Comparison of ENCODE assay signal across 27 mouse cellular contexts in the genomic region with DNA sequence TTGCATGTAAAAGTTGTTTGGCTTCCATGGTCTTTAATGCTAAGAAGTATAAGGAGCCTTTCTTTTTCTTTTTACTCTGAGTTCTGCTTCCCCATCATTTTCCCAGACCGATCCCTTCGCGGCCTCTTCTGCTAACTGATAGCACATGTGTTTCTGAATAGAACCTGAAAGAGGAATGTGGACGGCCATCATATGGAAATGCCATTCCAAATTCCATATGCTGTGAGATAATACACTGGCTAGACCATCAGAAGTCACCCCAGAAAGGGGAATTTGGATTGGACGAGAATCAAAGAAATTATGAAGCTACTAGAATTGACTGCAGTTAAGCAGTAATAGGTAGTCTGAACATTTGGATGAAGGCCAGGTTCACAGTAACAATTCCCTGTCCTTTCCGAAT.
DNase-seq lines count a peak whose midpoint lies in the region; ATAC-seq lines count a peak whose summit lies in the region.
"Had no signal": no experiment of that assay in that cellular context is flagged by ENCODE, and none has a peak within 500 bp of the region (broad histone marks: within the 10 kb centered on the region; RNA-seq: fewer than 3 reads in every experiment).

No protein-coding gene starts in this region.

- no peak for ATAC-seq in heart, embryonic 13.5 days (ENCODE audit: extremely low read depth, insufficient number of reproducible peaks, low FRiP score, low TSS enrichment)
- ATAC-seq in embryonic facial prominence, embryonic 13.5 days (ENCODE audit: insufficient number of reproducible peaks, insufficient read depth, low FRiP score, low TSS enrichment, low read depth): no peak
- ATAC-seq in limb, embryonic 13.5 days (ENCODE audit: low FRiP score, low read depth): peak; percentile 83; the same call in 1 of the 2 replicates
- ATAC-seq in kidney, embryonic 14.5 days (ENCODE audit: low FRiP score, low TSS enrichment): no peak
- ATAC-seq: liver, postnatal 0 days; Patski had no signal

- H3K4me3 ChIP-seq in heart, embryonic 13.5 days: no peak overlapping the region
- H3K4me3 ChIP-seq in embryonic facial prominence, embryonic 13.5 days: no peak overlapping the region
- H3K4me3 ChIP-seq in limb, embryonic 13.5 days: no peak overlapping the region
- H3K4me3 ChIP-seq in kidney, embryonic 14.5 days (ENCODE audit: low read length): no peak overlapping the region
- H3K4me3 ChIP-seq: heart, embryonic 12.5 days; hindbrain, embryonic 15.5 days; layer of hippocampus, adult 2 months; midbrain, embryonic 12.5 days; neural tube, embryonic 15.5 days had no signal

- H3K9me3 ChIP-seq in heart, embryonic 13.5 days: no peaks in the 10 kb centered on the region
- no peaks in the 10 kb centered on the region for H3K9me3 ChIP-seq in embryonic facial prominence, embryonic 13.5 days
- no peaks in the 10 kb centered on the region for H3K9me3 ChIP-seq in limb, embryonic 13.5 days
- H3K9me3 ChIP-seq in kidney, embryonic 14.5 days (ENCODE audit: control insufficient read depth, low read length): no peaks in the 10 kb centered on the region
- H3K9me3 ChIP-seq: heart, embryonic 12.5 days; hindbrain, embryonic 15.5 days; midbrain, embryonic 12.5 days; neural tube, embryonic 15.5 days had no signal

- H3K9ac ChIP-seq in heart, embryonic 13.5 days: no peak overlapping the region
- no peak overlapping the region for H3K9ac ChIP-seq in embryonic facial prominence, embryonic 13.5 days
- H3K9ac ChIP-seq in limb, embryonic 13.5 days: no peak overlapping the region
- H3K9ac ChIP-seq in kidney, embryonic 14.5 days (ENCODE audit: low read depth, low read length): no peak overlapping the region
- H3K9ac ChIP-seq: heart, embryonic 12.5 days; hindbrain, embryonic 15.5 days; liver, postnatal 0 days; midbrain, embryonic 12.5 days; neural tube, embryonic 15.5 days had no signal

- peak overlapping the region; percentile 15 for H3K4me2 ChIP-seq in heart, embryonic 13.5 days
- H3K4me2 ChIP-seq in embryonic facial prominence, embryonic 13.5 days: no peak overlapping the region
- H3K4me2 ChIP-seq in limb, embryonic 13.5 days (replicated peaks): no peak overlapping the region
- no peak overlapping the region for H3K4me2 ChIP-seq in kidney, embryonic 14.5 days (replicated peaks; ENCODE audit: low read depth, low read length)
- H3K4me2 ChIP-seq: heart, embryonic 12.5 days; hindbrain, embryonic 15.5 days; liver, embryonic 11.5 days; midbrain, embryonic 12.5 days; neural tube, embryonic 15.5 days had no signal

- H3K4me1 ChIP-seq in heart, embryonic 13.5 days: peaks cover 20% of the 10 kb centered on the region
- peaks cover 12% of the 10 kb centered on the region for H3K4me1 ChIP-seq in embryonic facial prominence, embryonic 13.5 days
- peaks cover 9% of the 10 kb centered on the region for H3K4me1 ChIP-seq in limb, embryonic 13.5 days
- no peaks in the 10 kb centered on the region for H3K4me1 ChIP-seq in kidney, embryonic 14.5 days (ENCODE audit: control insufficient read depth, insufficient read depth, low read length)
- H3K4me1 ChIP-seq: hindbrain, embryonic 15.5 days; midbrain, embryonic 12.5 days; neural tube, embryonic 15.5 days had no signal

- whole genome bisulfite sequencing in heart, embryonic 13.5 days: 26% methylated on average over 6 of the region's 6 CpGs
- 32% methylated on average over 6 of the region's 6 CpGs for WGBS in embryonic facial prominence, embryonic 13.5 days
- WGBS in limb, embryonic 13.5 days: 40% methylated on average over 6 of the region's 6 CpGs
- 92% methylated on average over 6 of the region's 6 CpGs for WGBS in kidney, embryonic 14.5 days

- H3K27me3 ChIP-seq in heart, embryonic 13.5 days (replicated peaks): no peaks in the 10 kb centered on the region
- H3K27me3 ChIP-seq in embryonic facial prominence, embryonic 13.5 days: no peaks in the 10 kb centered on the region
- H3K27me3 ChIP-seq in limb, embryonic 13.5 days: no peaks in the 10 kb centered on the region
- no peaks in the 10 kb centered on the region for H3K27me3 ChIP-seq in kidney, embryonic 14.5 days (ENCODE audit: control insufficient read depth, insufficient read depth, low read length)
- H3K27me3 ChIP-seq: heart, embryonic 12.5 days; hindbrain, embryonic 15.5 days; midbrain, embryonic 12.5 days; neural tube, embryonic 15.5 days; Patski had no signal

- DNase-seq in heart, adult 9 months (ENCODE audit: low spot score in 2 of 2): no peak
- peak; percentile 49 for DNase-seq in embryo, embryonic 11 days
- no peak for DNase-seq in kidney, adult 18-20 months
- no peak for DNase-seq in gastrocnemius, adult 18-20 months (ENCODE audit: low spot score)
- DNase-seq: adrenal gland, adult 2 months; cerebellum, adult 11 months; cerebellum, adult 9-11 months; gastrocnemius, postnatal 10 days; heart, postnatal 4 days; kidney, adult 8-10 months; kidney, postnatal 25 days; liver, postnatal 0 days; lung, postnatal 14 days; right cerebral cortex, adult 18-20 months; thymus, adult 2 months had no signal

- H3K36me3 ChIP-seq in heart, embryonic 13.5 days: no peaks in the 10 kb centered on the region
- H3K36me3 ChIP-seq in embryonic facial prominence, embryonic 13.5 days: no peaks in the 10 kb centered on the region
- H3K36me3 ChIP-seq in limb, embryonic 13.5 days: no peaks in the 10 kb centered on the region
- H3K36me3 ChIP-seq in kidney, embryonic 14.5 days (ENCODE audit: control insufficient read depth, insufficient read depth, low read length): no peaks in the 10 kb centered on the region
- H3K36me3 ChIP-seq: heart, embryonic 12.5 days; hindbrain, embryonic 15.5 days; midbrain, embryonic 12.5 days; neural tube, embryonic 15.5 days had no signal

- H3K27ac ChIP-seq in heart, embryonic 13.5 days (replicated peaks): 0 out of 2 replicates have a peak overlapping the region, but pooled peaks have one; percentile 12
- peak overlapping the region; percentile 11; the same call in 1 of the 2 replicates for H3K27ac ChIP-seq in embryonic facial prominence, embryonic 13.5 days
- H3K27ac ChIP-seq in limb, embryonic 13.5 days: 0 out of 2 replicates have a peak overlapping the region, but pooled peaks have one; percentile 63
- H3K27ac ChIP-seq in kidney, embryonic 14.5 days (ENCODE audit: low read depth, low read length): no peak overlapping the region
- H3K27ac ChIP-seq: hindbrain, embryonic 15.5 days; layer of hippocampus, adult 2 months; midbrain, embryonic 12.5 days; neural tube, embryonic 15.5 days; stomach, postnatal 0 days had no signal
